Mouse (Mus musculus): ENCODE measurements at regions not wholly inside any gene's neighbourhood (a gene's known extent, or its start where the extent isn't known, plus 50 kb on each side); places are given as distances from the start of the nearest gene placed in this dataset.
A peak's percentile ranks its signal among the peaks of the same experiment; 100 is the strongest.

DNA sequence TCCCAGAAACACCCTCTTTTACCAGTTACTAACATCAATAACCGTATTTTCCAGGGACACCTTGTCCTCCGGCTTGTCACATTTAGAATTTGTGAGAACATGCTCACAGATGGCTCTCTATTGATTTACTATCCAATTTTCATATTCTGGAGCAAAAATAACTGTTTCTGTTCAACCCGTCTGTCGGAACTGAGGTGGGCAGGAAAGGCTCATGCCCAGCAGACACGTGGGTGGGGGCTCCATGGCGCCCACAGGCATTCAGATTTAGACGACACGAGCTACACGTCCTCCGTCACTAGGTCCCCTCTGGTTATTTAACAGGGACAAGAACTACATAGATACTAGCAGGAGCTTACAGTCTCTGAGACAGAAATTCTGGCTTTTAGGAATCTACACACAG, 262.2 kb upstream of the Sulf2 start:
- no peak overlapping the region for H3K4me2 ChIP-seq (ENCODE audit: low read depth, low read length)
- H3K27me3 ChIP-seq (replicated peaks; ENCODE audit: control insufficient read depth, insufficient read depth, low read length), result no peaks in the 10 kb centered on the region
- ATAC-seq (ENCODE audit: low read depth) (no peak), DNase-seq (ENCODE audit: low spot score) (no peak)
- H3K36me3 ChIP-seq (ENCODE audit: control insufficient read depth, insufficient read depth, low read length), result no peaks in the 10 kb centered on the region
- no peak overlapping the region for H3K4me3 ChIP-seq (ENCODE audit: low read depth, low read length)
- WGBS, result 82% methylated on average over 10 of the region's 10 CpGs
- no peaks in the 10 kb centered on the region for H3K9me3 ChIP-seq (ENCODE audit: control insufficient read depth, low read length)
- H3K27ac ChIP-seq (replicated peaks; ENCODE audit: low read depth, low read length), result no peak overlapping the region
- H3K4me1 ChIP-seq (ENCODE audit: control insufficient read depth, insufficient read depth, low read length), result peaks cover 26% of the 10 kb centered on the region
- no peak overlapping the region for H3K9ac ChIP-seq (ENCODE audit: low read depth, low read length)

DNA sequence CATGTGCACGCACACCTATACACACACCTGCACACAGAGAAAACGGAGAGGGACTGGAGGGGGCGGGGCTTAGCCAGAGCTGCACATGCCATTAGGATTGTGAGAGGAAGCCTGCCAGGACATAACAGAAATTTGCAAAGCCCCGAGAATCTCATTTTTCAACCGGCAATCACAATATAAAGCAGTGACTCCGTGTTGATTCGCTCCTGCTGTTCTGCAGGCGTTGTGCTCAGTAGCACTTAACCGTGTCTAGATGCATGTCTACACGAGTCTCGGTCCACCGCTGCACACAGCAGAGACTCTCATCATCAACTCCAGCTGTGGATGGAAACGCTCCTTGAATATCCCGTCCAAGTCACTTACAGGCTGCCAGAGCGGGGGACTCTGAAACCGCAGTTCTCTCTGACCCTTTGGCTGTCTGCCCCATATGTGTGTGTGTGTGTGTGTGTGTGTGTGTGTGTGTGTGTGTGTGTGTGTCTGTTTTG, 260.1 kb upstream of the Sulf2 start:
- H3K36me3 ChIP-seq (ENCODE audit: control insufficient read depth, insufficient read depth, low read length), result no peaks in the 10 kb centered on the region
- 22% methylated on average over 16 of the region's 16 CpGs for WGBS
- ATAC-seq (ENCODE audit: low read depth) (peak; percentile 89), DNase-seq (ENCODE audit: low spot score) (peak; percentile 97)
- H3K4me3 ChIP-seq (ENCODE audit: low read depth, low read length), result no peak overlapping the region
- peaks cover 35% of the 10 kb centered on the region for H3K4me1 ChIP-seq (ENCODE audit: control insufficient read depth, insufficient read depth, low read length)
- peak overlapping the region; percentile 23; the same call in 1 of the 2 replicates for H3K4me2 ChIP-seq (ENCODE audit: low read depth, low read length)
- H3K27me3 ChIP-seq (replicated peaks; ENCODE audit: control insufficient read depth, insufficient read depth, low read length), result no peaks in the 10 kb centered on the region
- H3K9ac ChIP-seq (ENCODE audit: low read depth, low read length), result no peak overlapping the region; the same call in 1 of the 2 replicates
- H3K27ac ChIP-seq (replicated peaks; ENCODE audit: low read depth, low read length), result peak overlapping the region; percentile 86
- no peaks in the 10 kb centered on the region for H3K9me3 ChIP-seq (ENCODE audit: control insufficient read depth, low read length)

DNA sequence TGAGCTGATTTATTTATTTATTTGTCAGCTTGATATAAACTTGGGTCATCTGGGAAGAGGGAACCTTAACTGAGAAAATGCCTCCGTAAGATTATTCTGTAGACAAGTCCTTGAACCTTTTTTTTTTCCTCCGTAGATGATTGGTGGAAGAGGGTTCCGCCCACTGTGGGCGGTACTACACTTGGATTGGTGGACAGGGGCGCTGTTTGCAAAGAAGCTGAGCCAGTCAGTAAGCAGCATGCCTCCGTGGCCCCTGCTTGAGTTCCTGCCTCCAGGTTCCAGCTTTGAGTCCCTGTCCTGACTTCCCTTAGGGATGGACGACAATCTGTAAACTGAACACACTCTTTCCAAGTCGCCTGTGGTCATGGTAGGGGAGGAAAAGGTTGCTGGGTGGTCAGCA, 259.4 kb upstream of the Sulf2 start:
- DNase-seq (ENCODE audit: low spot score) (no peak), ATAC-seq (ENCODE audit: low read depth) (no peak)
- Histone ChIP-seq H3K36me3 (ENCODE audit: control insufficient read depth, insufficient read depth, low read length) (no peaks in the 10 kb centered on the region), H3K9me3 (ENCODE audit: control insufficient read depth, low read length) (no peaks in the 10 kb centered on the region), H3K4me2 (ENCODE audit: low read depth, low read length) (no peak overlapping the region), H3K27me3 (replicated peaks; ENCODE audit: control insufficient read depth, insufficient read depth, low read length) (no peaks in the 10 kb centered on the region), H3K4me1 (ENCODE audit: control insufficient read depth, insufficient read depth, low read length) (peaks cover 35% of the 10 kb centered on the region), H3K9ac (ENCODE audit: low read depth, low read length) (no peak overlapping the region), H3K4me3 (ENCODE audit: low read depth, low read length) (no peak overlapping the region), H3K27ac (replicated peaks; ENCODE audit: low read depth, low read length) (peak overlapping the region; percentile 86)
- 86% methylated on average over 8 of the region's 8 CpGs for WGBS

DNA sequence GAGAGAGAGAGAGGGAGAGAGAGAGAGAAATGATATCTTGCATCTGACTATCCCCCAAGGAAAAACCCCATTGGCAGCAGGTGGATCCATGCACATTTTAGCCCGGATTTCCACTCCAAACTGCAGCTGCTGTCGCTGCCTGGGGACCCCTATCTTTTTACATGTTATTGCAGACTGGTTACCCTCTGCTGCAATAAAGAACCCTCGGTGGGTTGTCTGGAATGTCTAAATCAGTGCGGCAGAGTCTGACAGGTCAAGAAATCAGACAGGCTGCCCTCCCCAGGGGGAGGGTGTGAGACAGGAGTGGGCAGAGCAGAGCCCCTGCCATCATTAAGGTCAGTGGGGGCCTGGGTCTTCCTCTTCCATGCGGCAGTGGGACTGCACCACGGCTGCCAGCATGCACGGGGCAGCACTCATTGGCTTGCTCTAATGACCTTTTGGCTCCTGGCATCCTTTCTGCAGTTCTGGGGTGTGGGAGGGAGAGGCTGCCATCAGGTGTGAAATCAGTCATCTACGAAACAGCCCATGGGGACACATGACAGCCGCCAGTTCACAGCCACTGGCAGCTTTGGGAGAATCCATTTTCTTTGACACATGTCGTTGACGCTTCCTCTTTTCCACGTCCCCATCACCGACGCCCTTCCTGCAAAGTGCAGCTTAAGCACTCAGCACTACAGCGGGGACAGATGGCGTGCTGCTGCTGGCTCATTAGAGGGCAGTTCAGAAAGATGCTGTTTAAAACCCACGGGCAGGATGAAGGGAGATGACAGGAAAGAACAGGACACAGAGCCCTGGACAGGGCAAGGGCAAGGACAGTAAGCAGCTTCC, 256.8 kb upstream of the Sulf2 start:
- no peak overlapping the region for H3K27ac ChIP-seq (replicated peaks; ENCODE audit: low read depth, low read length)
- ATAC-seq (ENCODE audit: low read depth), result no peak
- H3K4me2 ChIP-seq (ENCODE audit: low read depth, low read length), result no peak overlapping the region
- H3K9me3 ChIP-seq (ENCODE audit: control insufficient read depth, low read length), result peaks cover 5% of the 10 kb centered on the region; the same call in 1 of the 2 replicates
- no peak overlapping the region for H3K9ac ChIP-seq (ENCODE audit: low read depth, low read length)
- H3K36me3 ChIP-seq (ENCODE audit: control insufficient read depth, insufficient read depth, low read length), result no peaks in the 10 kb centered on the region
- H3K4me1 ChIP-seq (ENCODE audit: control insufficient read depth, insufficient read depth, low read length), result peaks cover 27% of the 10 kb centered on the region
- WGBS, result 45% methylated on average over 17 of the region's 17 CpGs
- H3K27me3 ChIP-seq (replicated peaks; ENCODE audit: control insufficient read depth, insufficient read depth, low read length), result no peaks in the 10 kb centered on the region
- H3K4me3 ChIP-seq (ENCODE audit: low read depth, low read length), result no peak overlapping the region
- DNase-seq (ENCODE audit: low spot score), result peak; percentile 76

DNA sequence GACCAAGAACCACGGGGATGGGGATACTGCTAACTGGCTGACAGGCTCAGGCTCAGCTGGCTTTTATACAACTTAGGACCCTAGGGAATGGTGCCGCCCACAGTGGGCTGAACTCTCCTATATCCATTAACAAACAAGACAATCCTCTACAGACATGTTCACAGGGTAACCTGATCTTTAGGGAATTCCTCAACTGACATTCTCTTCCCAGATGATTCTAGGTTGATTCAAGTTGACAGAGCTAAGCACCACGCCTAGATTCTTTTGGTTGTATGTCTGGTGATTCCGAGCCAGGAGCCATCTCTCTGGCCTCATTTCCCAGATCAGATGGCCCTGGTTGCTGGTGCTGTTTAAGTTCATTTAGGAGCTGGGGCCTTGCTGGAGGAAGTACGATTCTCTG, 253.9 kb upstream of the Sulf2 start:
- WGBS, result 52% methylated on average over 5 of the region's 5 CpGs
- peaks cover 22% of the 10 kb centered on the region for H3K4me1 ChIP-seq (ENCODE audit: control insufficient read depth, insufficient read depth, low read length)
- no peak overlapping the region for H3K4me2 ChIP-seq (ENCODE audit: low read depth, low read length)
- H3K27me3 ChIP-seq (replicated peaks; ENCODE audit: control insufficient read depth, insufficient read depth, low read length), result no peaks in the 10 kb centered on the region
- no peak for ATAC-seq (ENCODE audit: low read depth)
- peaks cover 5% of the 10 kb centered on the region; the same call in 1 of the 2 replicates for H3K9me3 ChIP-seq (ENCODE audit: control insufficient read depth, low read length)
- H3K4me3 ChIP-seq (ENCODE audit: low read depth, low read length), result no peak overlapping the region
- no peak overlapping the region for H3K9ac ChIP-seq (ENCODE audit: low read depth, low read length)
- DNase-seq (ENCODE audit: low spot score), result no peak
- no peaks in the 10 kb centered on the region for H3K36me3 ChIP-seq (ENCODE audit: control insufficient read depth, insufficient read depth, low read length)
- H3K27ac ChIP-seq (replicated peaks; ENCODE audit: low read depth, low read length), result no peak overlapping the region; the same call in 1 of the 2 replicates

DNA sequence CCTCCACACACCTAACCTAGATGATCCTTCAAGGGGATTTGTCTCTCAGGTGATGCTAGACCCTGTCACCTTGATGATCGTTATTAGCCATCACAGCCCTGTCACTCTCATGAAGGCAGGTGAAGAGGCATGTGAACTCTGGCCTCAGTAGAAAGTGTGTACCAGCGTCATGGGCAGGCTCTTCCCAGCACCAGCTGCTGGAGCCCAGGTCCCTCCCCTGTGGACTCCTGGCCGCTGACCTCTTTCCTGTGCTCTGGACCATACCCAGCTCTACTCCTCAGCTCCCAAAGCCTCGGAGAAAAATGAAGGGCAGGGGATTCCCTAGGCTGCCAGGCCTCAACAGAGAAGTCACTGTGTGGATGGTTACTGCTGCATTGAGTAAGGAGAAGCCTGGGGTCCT, 253.3 kb upstream of the Sulf2 start:
- Histone ChIP-seq H3K4me2 (ENCODE audit: low read depth, low read length) (no peak overlapping the region), H3K9me3 (ENCODE audit: control insufficient read depth, low read length) (peaks cover 5% of the 10 kb centered on the region; the same call in 1 of the 2 replicates), H3K27ac (replicated peaks; ENCODE audit: low read depth, low read length) (no peak overlapping the region), H3K27me3 (replicated peaks; ENCODE audit: control insufficient read depth, insufficient read depth, low read length) (no peaks in the 10 kb centered on the region), H3K9ac (ENCODE audit: low read depth, low read length) (no peak overlapping the region), H3K36me3 (ENCODE audit: control insufficient read depth, insufficient read depth, low read length) (no peaks in the 10 kb centered on the region), H3K4me3 (ENCODE audit: low read depth, low read length) (no peak overlapping the region), H3K4me1 (ENCODE audit: control insufficient read depth, insufficient read depth, low read length) (peaks cover 24% of the 10 kb centered on the region)
- no peak for ATAC-seq (ENCODE audit: low read depth)
- no peak for DNase-seq (ENCODE audit: low spot score)
- 86% methylated on average over 4 of the region's 4 CpGs for WGBS

DNA sequence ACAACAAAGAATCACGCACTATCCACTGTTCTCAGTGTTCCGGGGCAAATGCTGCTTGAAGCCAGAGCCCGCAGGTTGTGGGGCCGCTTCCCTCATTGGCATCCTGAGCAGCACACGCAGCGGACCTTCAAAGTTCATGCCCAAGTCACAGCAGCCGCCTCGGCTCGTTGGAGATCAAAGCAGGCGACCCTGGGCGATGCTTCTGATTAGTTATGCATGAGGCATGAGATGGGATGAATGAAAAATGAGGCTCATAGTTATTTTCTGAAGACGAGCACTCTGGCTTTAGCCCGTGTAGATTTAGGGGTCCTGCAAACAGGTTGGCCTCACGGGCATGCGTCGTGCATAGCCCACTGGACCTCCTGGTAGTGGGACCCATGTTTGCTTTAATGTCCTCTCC, 252.5 kb upstream of the Sulf2 start:
- H3K4me3 ChIP-seq (ENCODE audit: low read depth, low read length), result no peak overlapping the region
- H3K9me3 ChIP-seq (ENCODE audit: control insufficient read depth, low read length), result peaks cover 5% of the 10 kb centered on the region; the same call in 1 of the 2 replicates
- WGBS, result 60% methylated on average over 16 of the region's 16 CpGs
- no peak overlapping the region for H3K9ac ChIP-seq (ENCODE audit: low read depth, low read length)
- H3K4me2 ChIP-seq (ENCODE audit: low read depth, low read length), result no peak overlapping the region
- H3K27me3 ChIP-seq (replicated peaks; ENCODE audit: control insufficient read depth, insufficient read depth, low read length), result no peaks in the 10 kb centered on the region
- H3K36me3 ChIP-seq (ENCODE audit: control insufficient read depth, insufficient read depth, low read length), result no peaks in the 10 kb centered on the region
- DNase-seq (ENCODE audit: low spot score) (no peak), ATAC-seq (ENCODE audit: low read depth) (no peak)
- H3K27ac ChIP-seq (replicated peaks; ENCODE audit: low read depth, low read length), result no peak overlapping the region
- H3K4me1 ChIP-seq (ENCODE audit: control insufficient read depth, insufficient read depth, low read length), result peaks cover 31% of the 10 kb centered on the region

DNA sequence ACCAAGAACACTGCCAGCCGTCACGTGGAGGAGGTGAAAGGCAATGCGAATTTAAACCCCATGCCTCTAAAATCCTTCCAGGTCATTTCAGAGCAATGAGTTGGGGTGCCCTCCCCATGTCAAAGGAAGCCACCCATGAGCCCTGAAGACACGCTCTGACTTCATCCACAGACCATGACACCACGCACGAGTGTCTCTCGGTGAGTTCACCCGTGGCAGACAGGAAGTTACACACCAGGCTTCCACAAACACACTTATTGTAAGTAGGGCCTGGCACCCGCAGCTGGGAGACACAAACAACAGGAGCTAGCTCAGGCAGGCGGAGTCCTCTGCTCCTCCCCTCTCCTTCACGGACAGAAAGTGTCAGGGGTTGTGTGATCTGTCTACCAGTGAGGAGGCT, 251.4 kb upstream of the Sulf2 start:
- DNase-seq (ENCODE audit: low spot score), result no peak
- no peak for ATAC-seq (ENCODE audit: low read depth)
- Histone ChIP-seq H3K27me3 (replicated peaks; ENCODE audit: control insufficient read depth, insufficient read depth, low read length) (no peaks in the 10 kb centered on the region), H3K9ac (ENCODE audit: low read depth, low read length) (no peak overlapping the region), H3K4me2 (ENCODE audit: low read depth, low read length) (no peak overlapping the region), H3K4me1 (ENCODE audit: control insufficient read depth, insufficient read depth, low read length) (peaks cover 22% of the 10 kb centered on the region), H3K4me3 (ENCODE audit: low read depth, low read length) (no peak overlapping the region), H3K27ac (replicated peaks; ENCODE audit: low read depth, low read length) (no peak overlapping the region), H3K9me3 (ENCODE audit: control insufficient read depth, low read length) (peaks cover 5% of the 10 kb centered on the region; the same call in 1 of the 2 replicates), H3K36me3 (ENCODE audit: control insufficient read depth, insufficient read depth, low read length) (no peaks in the 10 kb centered on the region)
- WGBS, result 73% methylated on average over 11 of the region's 11 CpGs

DNA sequence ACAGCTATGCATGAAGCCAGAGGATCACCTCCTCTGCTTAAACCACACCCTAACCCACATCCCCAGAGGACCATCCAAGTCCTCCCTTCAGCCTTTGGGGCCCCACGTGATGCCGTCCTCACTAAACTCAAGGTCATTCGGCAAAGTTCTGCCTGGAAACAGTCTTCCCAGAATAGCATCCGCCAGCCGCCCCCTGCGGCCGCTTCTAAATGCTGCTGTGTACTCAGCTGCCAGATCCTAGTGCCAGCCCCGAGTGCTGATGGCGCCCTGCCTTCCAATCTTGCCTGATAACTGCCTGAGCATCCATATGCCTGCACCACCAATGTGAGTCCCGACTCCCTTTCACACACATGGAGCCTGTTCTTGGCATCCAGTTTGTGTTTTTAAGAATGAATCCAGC, 247.9 kb upstream of the Sulf2 start:
- WGBS, result 54% methylated on average over 10 of the region's 10 CpGs
- Histone ChIP-seq H3K27me3 (replicated peaks; ENCODE audit: control insufficient read depth, insufficient read depth, low read length) (no peaks in the 10 kb centered on the region), H3K9ac (ENCODE audit: low read depth, low read length) (no peak overlapping the region), H3K27ac (replicated peaks; ENCODE audit: low read depth, low read length) (peak overlapping the region; percentile 6; the same call in 1 of the 2 replicates), H3K9me3 (ENCODE audit: control insufficient read depth, low read length) (no peaks in the 10 kb centered on the region), H3K4me2 (ENCODE audit: low read depth, low read length) (no peak overlapping the region), H3K4me1 (ENCODE audit: control insufficient read depth, insufficient read depth, low read length) (peaks cover 36% of the 10 kb centered on the region), H3K36me3 (ENCODE audit: control insufficient read depth, insufficient read depth, low read length) (no peaks in the 10 kb centered on the region), H3K4me3 (ENCODE audit: low read depth, low read length) (no peak overlapping the region)
- DNase-seq (ENCODE audit: low spot score), result peak; percentile 45
- ATAC-seq (ENCODE audit: low read depth), result no peak
